Mouse (Mus musculus) layer of hippocampus, adult 9-11 months (tissue): ENCODE data around the gene Dnajc7.
A peak's percentile ranks its signal among the peaks of the same experiment; 100 is the strongest.
"Not testable (repeated sequence)": the region's sequence is repeated elsewhere in the genome, so short reads cannot be mapped to it uniquely, and the experiment has no call there.

Experiments used
- DNase-seq: peaks from one replicate; pipeline ENCODE4 v3.0.0; 2022

Gene Dnajc7

DNA sequence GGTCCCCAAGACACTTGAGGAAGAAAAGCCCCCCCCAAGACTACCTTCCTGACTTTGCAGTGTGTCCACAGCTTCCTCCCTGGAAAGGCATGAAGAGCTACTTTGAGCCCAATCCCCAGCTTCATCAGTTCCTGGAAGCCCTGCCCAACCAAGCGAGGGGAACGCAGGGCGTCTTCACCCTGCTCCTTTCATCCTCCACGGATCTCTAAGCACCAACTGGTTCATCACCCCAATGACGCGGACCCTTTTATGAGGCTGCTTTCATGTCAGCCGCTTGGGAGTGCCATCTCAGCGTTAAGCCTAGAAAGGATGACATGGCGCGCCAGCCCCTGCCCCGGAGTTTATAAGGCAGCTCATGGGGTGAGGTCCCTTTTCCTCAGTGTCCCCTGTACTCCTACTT, at the start of gene Dnajc7:
Gene Dnajc7, minus strand, starts transcription at position 187 of the 400 bp plus-strand sequence.
- no peak for DNase-seq

DNA sequence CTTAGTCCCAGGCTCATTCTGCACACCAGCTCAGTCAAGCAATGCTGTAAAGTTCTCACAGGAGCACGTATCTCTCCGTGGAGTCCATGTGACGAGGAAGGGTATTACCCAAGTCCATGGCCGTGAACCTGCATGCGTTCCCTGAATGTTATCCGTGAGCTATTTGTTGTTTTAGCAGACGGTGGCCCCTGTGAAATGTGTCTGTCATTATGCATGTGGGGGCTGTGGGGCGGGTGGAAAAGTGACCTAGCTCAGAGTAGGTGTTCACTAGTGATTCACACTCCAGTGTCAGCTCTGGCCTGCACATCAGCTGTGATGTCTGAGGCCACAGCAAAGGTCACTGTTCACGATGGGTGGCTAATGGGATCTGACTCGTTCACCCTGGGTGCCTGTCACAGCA, 39.8 kb upstream of the Dnajc7 start:
- DNase-seq = no peak

DNA sequence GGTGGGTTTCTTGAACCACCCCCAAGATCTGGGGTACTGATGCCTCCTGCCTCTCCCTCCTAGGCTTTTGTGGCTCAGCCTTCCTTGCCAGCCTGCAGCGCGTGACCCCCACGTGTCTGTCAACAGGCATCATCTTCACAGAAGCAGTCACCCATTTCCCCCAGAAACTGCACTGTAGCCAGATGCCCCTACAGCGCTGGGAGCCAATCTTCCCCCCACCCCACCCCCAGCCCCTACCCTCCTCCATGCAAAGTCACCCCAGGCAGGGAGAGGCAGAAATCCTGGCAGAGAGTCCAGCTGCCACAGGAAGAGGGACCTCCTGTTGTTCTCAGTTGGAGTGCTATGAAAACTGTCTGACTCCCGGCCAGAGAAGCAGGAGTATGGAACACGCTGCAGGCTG, 36.5 kb upstream of the Dnajc7 start:
- no peak for DNase-seq

DNA sequence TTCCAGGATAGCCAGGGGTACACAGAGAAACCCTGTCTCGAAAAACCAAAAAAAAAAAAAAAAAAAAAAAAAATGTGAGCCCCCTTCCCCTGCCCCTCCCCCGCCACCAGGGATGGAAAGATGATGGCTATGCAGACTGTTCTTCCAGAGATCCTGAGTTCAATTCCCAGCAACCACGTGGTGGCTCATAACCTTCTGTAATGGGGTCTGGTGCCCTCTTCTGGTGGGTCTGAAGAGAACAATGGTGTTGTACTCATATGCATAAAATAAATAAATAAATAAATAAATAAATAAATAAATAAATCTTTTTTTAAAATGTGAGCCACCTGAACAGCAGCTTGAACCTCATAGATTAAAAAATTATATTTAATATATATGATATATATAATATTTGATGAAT, 35.6 kb upstream of the Dnajc7 start:
- DNase-seq = not testable (repeated sequence)

DNA sequence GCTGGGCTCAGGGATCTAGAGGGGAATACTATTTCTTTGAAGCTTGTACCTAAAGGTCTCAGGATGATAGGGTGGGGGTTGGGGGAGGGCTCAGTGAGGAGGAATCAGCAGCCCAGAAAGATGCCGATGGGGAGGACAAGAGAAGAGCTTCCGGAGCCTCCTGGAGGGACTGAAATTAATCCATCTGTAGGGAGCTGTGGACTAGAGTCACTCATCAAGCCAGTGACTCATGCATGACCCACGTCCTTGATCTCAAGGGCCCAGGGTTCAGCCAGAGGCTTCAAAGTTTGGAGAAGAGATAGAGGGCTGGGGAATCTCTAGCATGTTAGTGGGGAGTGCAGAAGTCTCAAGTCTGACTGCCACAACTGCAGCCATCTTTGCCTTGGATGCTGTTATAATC, 31.8 kb upstream of the Dnajc7 start:
- no peak for DNase-seq

DNA sequence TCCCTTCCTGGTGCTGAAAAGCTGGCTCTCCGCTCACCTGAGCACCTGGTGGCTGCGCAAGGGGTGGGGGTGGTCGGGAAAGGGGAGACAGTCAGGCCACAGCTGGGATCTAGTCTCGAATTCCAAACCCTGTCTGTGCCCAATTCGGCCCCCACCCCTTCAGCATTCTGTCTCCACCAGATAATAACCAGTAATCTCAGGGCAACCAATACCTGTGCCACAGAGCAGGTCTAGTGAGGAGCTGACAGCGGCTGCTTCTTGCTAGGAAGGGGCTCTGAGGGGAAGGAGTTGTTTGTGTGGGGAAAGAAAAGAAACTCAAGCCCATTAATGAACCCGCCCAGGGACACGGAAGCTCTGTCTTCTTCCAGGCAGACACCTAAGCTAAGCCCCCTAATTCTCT, 31.2 kb upstream of the Dnajc7 start:
- DNase-seq = no peak

DNA sequence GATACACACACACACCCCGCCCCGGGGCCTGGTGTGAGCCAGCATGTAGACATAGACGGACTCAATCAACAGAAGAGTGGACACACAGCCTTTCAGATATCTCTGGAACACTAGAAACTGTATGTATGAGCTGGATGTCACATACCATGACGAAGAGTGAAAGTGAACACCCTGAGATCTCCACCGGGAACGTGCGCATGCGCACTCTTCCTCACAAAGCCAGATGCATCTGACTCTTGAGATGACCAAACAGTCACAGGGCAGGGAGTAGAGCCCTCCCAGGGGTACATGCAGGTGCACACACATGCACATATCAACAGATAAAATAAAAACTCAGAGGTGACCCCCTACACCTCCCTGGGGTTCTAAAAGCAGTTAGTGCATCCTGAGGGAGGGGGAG, 28.4 kb upstream of the Dnajc7 start:
- no peak for DNase-seq

DNA sequence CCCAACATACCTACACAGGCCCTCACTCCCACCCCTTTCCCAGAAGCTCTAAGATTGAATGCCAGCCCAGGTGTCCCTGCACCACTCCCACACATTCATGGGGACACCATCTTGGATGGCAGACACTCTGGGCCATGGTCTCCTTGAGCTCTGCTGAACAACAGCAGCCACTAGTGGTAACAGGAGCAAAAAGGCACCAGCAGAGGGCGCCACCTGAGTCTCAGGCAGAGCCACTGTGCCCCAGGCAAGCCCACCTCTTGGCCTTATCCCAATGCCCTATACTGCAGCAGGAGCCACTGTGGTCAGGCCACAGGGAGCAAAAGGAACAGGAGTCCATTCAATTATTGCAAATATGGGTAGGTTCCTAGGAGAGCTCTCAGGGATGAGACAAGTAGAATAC, 26.3 kb upstream of the Dnajc7 start:
- no peak for DNase-seq

DNA sequence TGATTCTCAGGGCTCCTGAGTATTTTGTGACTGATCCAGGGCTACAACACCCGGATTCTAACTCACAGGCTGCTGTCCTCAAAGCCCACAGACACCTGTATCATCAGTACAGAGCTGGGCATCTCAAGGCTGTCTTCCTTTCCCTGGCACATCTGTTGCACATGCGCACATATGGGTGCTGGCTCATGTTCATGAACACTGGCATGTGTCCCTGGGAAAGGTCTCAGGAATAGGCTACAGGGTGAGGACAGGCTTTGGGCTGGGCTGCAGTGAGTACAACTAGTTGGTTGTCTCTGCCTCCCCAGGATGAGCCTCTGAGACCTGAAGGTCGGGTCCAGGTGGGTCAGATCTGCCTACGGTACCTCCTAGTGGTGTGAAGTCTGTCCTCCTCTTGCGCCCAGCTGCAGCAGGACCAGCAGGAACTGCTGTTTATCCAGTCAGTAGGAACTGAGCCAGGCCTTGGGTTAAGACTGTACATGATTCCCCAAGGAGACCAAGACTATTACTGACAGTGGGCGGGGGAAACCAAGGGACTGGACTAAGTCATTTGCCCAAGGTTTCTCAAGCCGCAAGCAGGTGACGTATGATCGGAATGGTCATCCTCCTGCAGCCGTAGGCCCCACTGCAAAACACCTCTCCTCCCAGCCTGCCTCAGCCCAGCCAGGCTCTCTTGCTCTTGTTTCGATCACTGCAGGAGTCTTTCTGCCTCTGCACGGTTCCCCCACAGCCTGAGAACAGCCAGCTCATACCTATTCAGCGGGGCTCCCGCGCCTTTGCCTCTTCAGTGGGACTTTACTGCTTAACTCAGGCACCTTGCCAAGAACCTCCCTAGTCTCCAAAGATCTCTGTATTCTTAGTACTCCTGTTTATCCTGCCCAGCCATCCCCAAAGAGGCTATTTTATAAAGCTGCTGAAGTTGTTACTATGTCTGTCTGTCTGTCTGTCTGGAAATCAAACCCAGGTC, 23.9 kb upstream of the Dnajc7 start:
- DNase-seq = no peak

DNA sequence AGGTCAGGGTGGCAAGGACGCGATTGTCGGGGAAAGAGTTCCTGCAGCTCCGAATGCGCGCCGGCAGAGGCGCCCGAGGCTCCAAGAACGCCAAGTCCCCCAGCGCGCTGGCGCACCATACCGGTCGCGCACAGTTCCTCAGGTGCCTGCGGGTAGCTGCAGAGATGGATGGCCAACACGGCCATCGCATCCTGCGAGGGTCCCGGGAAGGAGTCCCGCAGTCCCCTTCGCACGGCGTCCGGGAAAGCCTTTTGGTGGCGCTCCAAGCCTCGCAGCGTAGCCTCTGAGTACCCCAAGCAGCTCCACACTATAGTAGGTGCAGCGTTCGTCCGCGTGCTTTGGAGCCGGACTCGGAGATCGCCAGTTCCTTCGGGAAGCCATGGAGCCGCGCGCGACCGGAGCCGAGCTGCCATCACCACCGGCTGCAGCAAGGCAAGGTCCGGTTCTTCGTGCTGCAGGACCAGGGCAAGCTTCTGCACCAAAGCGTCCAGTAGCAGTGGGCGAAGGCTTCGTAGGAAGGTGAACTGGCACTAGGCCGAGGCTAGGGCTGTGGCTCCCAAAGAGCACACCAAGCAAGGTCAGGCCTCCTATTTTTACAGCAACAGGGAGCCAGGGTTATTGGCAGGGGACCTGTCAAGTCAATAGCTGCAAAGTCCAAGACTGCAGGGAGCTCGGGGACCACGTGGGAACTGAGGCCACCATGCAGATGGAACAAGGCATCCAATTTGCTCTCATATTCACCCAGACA, 20.4 kb upstream of the Dnajc7 start:
- DNase-seq = no peak

DNA sequence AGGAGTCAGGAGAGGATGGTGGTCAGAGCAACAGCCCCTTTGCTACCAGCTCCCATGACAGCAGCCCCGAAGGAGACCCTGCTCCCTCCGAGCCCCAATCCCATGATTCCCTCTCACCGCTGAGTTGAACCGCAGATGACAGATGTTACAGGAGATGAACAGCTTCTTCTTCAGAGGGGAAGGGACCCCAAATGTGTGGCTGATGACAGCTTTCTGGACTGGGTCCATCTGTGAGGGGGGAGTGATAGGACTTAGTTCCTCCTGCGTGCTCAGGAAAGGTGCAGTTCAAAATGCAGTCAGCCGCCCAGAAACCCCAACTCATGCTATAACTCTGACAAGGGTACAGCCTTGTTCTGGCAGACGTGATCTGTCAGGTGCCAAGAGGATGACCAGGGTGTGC, 14.6 kb upstream of the Dnajc7 start:
- no peak for DNase-seq

DNA sequence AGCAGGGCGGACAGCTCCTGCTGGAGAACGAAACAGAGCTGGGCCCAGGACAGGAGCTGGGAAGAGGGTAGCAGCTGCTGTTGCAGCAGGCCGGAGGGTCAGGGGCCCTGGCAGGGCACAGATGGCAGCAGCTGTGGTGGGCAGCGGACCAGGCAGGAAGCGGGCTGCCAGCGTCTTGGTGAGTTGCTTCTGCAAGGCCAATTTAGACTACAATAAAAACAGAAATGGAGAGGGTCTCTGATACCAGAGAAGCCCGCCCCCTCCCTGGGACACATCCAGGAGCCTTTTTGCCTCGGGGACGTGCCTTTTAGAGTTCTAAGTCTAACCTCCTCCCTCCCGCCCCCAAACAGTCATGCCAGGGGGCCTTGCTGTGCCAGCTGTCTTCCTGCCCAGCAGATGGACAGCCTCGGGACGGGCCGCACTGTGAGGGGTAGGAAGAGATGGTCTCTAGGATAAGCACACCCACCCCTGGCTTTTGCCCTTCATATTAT, 8.9 kb upstream of the Dnajc7 start:
- no peak for DNase-seq

DNA sequence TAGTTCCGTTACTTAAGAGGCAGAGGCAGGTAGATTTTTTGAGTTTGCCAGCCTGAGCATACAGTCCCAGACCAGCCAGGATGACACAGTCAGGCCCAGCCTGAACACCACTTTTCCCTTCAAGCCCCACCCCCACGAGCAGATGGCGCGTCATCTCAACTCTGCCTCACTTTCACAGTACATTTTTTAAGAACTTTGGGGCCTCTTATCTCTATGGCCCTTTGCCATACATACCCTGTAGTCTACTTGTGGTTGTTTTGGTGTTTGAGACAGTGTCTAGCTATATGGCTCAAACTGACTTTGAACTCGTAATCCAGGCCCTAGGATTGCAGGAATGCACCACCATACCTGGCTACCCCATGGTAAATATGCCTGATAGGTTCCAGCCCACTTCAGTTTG, 8.1 kb upstream of the Dnajc7 start:
- no peak for DNase-seq

DNA sequence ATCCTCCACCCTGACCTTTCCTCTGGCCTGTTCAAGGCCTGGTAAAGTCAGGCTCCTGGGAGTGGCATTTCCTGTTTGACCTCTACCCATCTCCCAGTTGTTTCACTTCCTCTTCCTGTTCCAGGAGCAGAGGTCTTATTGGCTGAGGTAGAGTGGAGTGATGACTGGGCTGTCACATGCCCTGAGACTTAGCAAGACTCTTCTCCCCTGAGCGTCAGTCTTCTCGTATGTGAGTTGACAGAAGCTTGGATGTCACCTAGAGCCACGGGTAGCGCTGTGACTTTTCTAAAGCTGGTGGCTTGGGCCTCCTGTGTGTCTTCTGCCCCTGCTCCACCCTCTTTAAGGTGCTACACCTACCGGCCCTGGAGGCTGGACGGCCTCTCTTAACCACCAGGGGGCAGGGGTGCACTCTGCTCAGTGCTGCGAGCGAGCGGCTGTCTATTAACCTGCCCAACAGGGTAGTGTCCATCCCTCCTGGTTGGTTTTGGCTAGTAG, 6.8 kb upstream of the Dnajc7 start:
- peak; percentile 67 for DNase-seq

DNA sequence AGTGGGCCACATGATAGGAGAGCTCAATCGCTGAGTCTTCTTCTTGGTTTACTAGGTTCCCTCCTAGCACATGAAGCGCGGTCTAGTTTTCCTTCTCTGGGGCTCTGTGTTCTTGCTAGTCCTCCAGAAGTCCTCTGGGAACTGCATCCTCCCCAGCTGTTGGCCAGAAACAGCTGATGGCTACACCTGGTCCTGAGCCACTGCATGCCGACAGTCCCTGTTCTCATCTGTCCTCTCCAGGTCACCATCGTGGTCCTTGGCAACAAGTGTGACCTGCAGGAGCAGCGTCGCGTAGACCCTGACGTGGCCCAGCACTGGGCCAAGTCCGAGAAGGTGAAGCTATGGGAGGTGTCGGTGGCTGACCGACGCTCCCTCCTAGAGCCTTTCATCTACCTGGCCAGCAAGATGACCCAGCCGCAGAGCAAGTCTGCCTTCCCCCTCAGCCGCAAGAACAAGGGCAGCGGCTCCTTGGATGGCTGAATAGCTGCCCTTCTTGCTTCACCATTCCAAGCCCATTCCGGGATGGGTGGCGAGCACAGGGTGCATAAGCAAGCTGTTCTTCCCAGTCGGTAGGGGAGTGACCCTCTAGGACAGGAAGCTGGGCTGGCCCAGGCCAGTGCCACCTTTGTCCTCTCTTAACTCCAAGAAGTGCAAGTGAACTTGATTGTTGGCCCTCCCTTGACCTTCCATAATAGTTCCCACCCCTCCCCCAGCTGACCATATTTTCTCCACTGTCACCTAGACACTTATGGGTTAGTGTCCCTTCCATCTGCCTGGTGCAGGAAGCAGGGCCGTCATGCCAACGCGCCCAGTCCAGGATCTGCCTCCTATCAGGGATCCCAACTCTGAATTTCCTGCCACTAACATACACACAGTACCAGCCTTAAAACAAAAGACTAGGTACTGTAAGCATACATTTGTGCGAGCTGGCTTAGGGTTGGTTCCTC, 6.1 kb upstream of the Dnajc7 start:
- DNase-seq = no peak

DNA sequence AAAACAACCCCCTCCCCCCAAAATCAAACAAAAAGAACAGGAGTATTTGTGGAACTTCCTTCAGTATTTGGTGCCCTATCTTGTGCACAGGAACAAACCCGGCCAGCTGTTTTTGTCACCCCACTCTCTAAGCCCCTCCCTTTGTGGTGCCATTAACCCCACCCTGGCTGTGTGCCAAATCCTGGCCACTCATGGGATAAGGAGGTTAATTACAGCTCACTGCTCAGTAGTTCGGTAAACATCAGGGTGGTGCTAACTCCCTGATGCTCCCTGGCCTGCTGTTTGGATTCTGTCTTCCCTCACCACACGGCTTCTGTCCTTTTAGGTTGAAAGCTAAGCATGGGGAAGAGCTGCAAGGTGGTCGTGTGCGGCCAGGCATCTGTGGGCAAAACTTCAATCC, 3.9 kb upstream of the Dnajc7 start:
- DNase-seq = no peak

DNA sequence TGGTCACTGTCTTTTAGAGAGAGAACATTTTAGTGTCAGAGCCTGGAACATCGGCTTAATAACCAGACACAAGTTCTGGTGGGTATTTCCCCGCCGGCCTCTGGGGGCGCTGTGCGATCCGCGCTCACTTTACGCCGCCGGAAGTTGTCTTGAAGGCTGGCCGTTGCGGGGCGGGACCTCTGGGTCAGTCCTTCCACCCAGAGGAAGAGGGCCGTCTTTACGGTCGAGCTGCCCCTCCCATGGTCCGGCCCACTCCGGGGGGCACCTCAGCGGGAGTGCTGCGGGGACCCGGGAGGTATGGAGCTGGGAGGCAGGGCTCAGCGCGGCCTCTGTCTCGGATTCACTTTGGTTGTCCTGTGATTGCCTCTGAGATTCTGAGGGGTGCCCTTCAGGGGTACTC, 2.7 kb upstream of the Dnajc7 start:
- DNase-seq = peak; percentile 96

DNA sequence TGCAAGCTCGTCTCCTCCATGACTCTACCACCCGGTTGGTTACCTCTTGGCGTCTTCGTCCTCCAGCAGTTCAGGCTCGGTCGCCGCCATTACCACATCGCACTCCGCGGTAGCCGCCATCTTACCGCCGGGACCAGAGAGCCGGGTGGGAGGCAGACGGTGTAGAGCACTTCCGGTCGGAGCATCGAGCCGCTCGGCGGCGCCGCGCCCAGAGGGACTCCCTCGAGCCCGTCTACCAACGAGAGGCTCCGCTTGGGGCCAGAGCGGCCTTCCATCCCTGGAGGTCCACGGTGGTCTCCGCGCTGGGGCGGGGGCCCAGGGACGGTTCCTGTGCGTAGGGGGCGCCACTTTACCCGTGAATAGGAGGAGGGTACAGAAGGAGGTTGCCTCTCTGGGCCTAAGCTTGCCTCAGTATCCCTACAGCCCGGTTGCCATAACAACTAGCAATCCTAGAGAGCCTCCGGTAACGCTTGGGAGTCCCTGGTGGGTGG, 438 bp downstream of the Dnajc7 start:
- DNase-seq = peak; percentile 97

DNA sequence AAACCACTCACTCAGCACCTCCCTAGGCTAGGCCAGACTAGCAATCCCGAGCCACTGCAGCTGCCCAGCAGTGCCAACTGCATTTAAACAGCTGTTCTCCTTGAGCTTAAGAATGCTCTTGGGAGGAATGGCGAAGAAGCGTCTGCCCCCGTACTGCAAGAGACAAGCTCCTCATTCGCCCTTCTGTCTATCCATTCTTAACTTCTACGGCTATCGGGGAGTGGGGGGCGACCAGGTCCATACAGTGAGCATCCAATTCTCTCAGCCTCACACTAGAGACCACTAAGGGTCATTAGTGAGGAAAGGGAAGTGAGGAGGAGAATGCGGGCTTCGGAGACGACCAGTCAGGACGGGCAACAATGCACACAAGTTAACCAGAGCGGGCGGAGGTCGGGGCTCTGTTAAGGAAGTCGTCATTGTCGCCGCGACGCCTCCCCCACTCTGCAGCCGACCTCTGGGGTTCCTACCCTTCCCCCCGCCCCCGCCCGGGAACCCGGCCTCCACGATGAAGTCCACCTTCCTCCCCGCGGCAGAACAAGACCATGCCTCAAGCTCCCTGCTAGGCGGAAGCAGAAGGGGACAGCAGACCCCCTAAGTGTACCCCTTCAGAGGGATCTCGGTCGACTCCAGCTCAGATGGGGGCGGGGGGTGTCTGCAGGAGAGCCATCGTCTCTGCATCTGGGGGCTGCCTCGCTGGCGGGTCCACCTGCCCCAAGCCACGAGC, 1.0 kb downstream of the Dnajc7 start, which contains the start of gene Nkiras2:
Gene Nkiras2, plus strand, starts transcription at position 484 of the 724 bp plus-strand sequence.
- peak; percentile 67 for DNase-seq

DNA sequence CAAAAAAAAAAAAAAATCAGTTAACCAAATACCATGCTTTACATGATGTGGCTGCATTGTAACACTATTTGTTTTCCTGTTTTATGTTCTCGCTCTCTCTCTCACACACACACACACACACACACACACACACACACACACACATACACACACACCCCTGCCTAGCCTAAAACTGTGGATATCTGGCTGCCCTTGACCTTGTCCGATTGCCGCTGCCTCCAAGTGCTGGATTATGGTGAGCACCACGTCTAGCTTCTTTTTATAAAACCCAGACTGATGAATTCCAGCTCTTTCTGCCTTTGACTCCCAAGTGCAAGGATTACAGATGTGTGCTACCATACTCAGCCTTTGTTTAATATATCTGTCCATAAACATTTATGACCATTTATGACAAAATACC, 2.5 kb downstream of the Dnajc7 start:
- no peak for DNase-seq

DNA sequence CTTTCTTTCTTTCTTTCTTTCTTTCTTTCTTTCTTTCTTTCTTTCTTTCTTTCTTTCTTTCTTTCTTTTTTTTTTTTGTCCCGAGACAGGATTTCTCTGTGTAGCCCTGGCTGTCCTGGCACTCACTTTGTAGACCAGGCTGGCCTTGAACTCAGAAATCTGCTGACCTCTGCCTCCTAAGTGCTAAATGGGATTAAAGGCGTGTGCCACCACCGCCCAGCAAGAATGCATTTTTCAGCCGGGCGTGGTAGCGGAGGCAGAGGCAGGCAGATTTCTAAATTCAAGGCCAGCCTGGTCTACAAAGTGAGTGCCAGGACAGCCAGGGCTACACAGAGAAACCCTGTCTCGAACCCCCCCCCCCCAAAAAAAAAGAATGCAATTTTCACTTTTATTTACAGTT, 3.1 kb downstream of the Dnajc7 start:
- DNase-seq = not testable (repeated sequence)

DNA sequence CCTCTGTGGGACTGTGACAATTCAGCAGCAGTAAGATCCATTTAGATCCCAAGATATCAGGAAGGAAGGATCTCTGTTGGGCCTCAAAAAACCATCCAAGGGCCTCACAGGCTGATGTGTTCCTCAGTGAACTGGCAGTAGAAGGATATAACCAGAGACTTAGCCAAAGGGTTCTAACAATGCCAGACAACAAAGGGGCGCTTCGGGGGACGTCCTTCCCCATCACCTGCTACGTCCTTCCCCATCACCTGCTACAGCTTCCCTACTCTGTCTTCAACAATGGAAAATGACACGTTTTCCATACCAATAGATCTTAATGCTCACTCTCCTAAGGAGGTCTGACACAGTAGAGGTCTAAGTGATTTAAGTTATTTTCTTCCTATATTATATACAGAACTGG, 3.6 kb downstream of the Dnajc7 start:
- no peak for DNase-seq
